Mouse (Mus musculus): ENCODE data around the gene Prss40. TPM values are rescaled to one million over a fixed set of nuclear protein-coding genes. Genes with fewer than 3 reads are reported as not detected.
"Not testable (repeated sequence)": the region's sequence is repeated elsewhere in the genome, so short reads cannot be mapped to it uniquely, and the experiment has no call there.

Gene Prss40
- polyA plus RNA-seq, 1 experiment: not detected

DNA sequence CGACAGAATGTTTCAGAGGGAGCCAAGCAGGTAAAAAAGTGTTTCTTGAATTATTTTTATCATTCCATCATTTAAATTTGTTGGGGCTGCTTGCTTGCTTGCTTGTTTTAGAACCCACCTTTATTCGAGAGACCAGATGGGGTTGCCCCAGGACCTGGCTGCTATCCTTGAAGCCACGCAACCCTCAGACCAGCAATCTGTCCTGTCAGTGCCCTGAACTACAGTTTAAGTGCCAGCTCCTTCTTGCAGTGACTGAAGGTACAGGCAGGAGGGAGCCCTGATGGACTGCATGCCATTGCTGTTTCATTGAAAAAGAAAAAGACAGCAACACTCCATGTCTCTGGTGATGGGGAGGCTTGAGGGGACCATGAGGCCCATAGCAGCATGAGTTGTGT lies 37.9 kb downstream of the Prss40 start:
- Histone ChIP-seq H3K4me3 (ENCODE audit: low read depth, low read length) (no peak overlapping the region), H3K9me3 (replicated peaks; ENCODE audit: control insufficient read depth, insufficient read depth, low read length, poor library complexity, severe bottlenecking) (0 out of 2 replicates have a peak, but pooled peaks cover 3% of the 10 kb centered on the region), H3K27ac (ENCODE audit: insufficient read depth, low read length) (no peak overlapping the region), H3K27me3 (ENCODE audit: control insufficient read depth, insufficient read depth, low read length, poor library complexity, severe bottlenecking) (no peaks in the 10 kb centered on the region), H3K9ac (ENCODE audit: low read depth, poor library complexity, severe bottlenecking) (no peak overlapping the region), H3K4me1 (ENCODE audit: control insufficient read depth, insufficient read depth, low read length) (no peaks in the 10 kb centered on the region), H3K36me3 (ENCODE audit: control insufficient read depth, insufficient read depth, low read length, poor library complexity, severe bottlenecking) (no peaks in the 10 kb centered on the region)
- no peak for TF ChIP-seq EP300 (IDR thresholded peaks at IDR 0.05; ENCODE audit: insufficient read depth, low read depth, low read length)
- TF ChIP-seq POLR2A (IDR thresholded peaks at IDR 0.05; ENCODE audit: insufficient read depth, low read length): no peak
- TF ChIP-seq CTCF (IDR thresholded peaks at IDR 0.05; ENCODE audit: low read depth, low read length): no peak

DNA sequence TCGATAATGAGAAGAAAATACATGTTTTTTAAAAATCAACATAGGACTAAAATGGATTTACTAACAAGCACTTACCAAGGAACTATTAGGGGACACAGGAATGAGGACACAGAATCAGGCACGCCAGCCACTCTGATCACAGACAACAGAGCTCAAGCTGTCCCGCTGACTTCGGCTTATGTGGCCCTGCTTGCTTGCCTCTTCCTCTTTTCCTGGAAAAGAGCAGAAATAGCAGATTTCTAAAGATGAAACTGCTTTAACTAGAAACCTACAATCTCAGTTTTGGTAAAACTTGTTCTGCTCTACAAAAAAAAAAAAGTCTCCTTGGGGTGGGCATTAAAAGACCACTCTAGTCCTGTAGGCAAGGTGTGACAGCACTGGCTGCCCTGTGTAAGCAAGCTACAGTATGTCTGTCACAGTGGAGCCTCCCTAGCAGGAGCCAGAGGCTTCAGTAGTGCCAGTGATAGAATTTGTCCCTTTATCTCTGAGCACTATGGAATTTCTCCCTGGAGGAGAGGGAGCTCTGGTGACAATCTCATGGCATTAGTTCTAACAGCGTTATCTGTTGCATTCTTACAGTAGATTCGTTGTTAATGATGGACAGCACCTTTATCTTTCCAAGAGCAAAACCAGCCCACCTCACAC lies 38.4 kb downstream of the Prss40 start:
- H3K27me3 ChIP-seq (ENCODE audit: control insufficient read depth, insufficient read depth, low read length, poor library complexity, severe bottlenecking): no peaks in the 10 kb centered on the region
- no peaks in the 10 kb centered on the region for H3K4me1 ChIP-seq (ENCODE audit: control insufficient read depth, insufficient read depth, low read length)
- no peak overlapping the region for H3K9ac ChIP-seq (ENCODE audit: low read depth, poor library complexity, severe bottlenecking)
- no peak for TF ChIP-seq CTCF (IDR thresholded peaks at IDR 0.05; ENCODE audit: low read depth, low read length)
- TF ChIP-seq POLR2A (IDR thresholded peaks at IDR 0.05; ENCODE audit: insufficient read depth, low read length): no peak
- no peak for TF ChIP-seq EP300 (IDR thresholded peaks at IDR 0.05; ENCODE audit: insufficient read depth, low read depth, low read length)
- 0 out of 2 replicates have a peak, but pooled peaks cover 3% of the 10 kb centered on the region for H3K9me3 ChIP-seq (replicated peaks; ENCODE audit: control insufficient read depth, insufficient read depth, low read length, poor library complexity, severe bottlenecking)
- no peak overlapping the region for H3K27ac ChIP-seq (ENCODE audit: insufficient read depth, low read length)
- no peaks in the 10 kb centered on the region for H3K36me3 ChIP-seq (ENCODE audit: control insufficient read depth, insufficient read depth, low read length, poor library complexity, severe bottlenecking)
- no peak overlapping the region for H3K4me3 ChIP-seq (ENCODE audit: low read depth, low read length)

DNA sequence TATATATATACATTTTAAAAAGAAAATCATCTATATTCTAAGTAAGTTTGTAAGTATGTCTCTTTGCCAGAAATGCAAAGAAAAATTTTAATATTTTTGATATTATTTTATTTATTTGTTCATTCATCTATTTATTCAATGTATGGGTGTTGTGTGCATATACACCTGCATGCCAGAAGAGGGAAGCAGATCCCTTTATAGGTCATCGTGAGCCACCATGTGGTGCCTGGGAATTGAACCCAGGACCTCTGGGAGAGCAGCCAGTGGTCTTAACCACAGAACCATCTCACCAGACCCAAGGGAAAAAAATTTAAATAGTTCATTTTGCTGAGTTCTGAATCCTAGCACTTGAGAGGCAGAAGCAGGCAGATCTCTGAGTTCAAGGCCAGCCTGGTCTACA lies 42.5 kb downstream of the Prss40 start:
- TF ChIP-seq EP300 (IDR thresholded peaks at IDR 0.05; ENCODE audit: insufficient read depth, low read depth, low read length): no peak
- TF ChIP-seq POLR2A (IDR thresholded peaks at IDR 0.05; ENCODE audit: insufficient read depth, low read length): no peak
- TF ChIP-seq CTCF (IDR thresholded peaks at IDR 0.05; ENCODE audit: low read depth, low read length): no peak
- Histone ChIP-seq H3K36me3 (ENCODE audit: control insufficient read depth, insufficient read depth, low read length, poor library complexity, severe bottlenecking) (no peaks in the 10 kb centered on the region), H3K4me1 (ENCODE audit: control insufficient read depth, insufficient read depth, low read length) (no peaks in the 10 kb centered on the region), H3K9ac (ENCODE audit: low read depth, poor library complexity, severe bottlenecking) (no peak overlapping the region), H3K9me3 (replicated peaks; ENCODE audit: control insufficient read depth, insufficient read depth, low read length, poor library complexity, severe bottlenecking) (0 out of 2 replicates have a peak, but pooled peaks cover 3% of the 10 kb centered on the region), H3K27me3 (ENCODE audit: control insufficient read depth, insufficient read depth, low read length, poor library complexity, severe bottlenecking) (no peaks in the 10 kb centered on the region), H3K27ac (ENCODE audit: insufficient read depth, low read length) (no peak overlapping the region), H3K4me3 (ENCODE audit: low read depth, low read length) (no peak overlapping the region)

DNA sequence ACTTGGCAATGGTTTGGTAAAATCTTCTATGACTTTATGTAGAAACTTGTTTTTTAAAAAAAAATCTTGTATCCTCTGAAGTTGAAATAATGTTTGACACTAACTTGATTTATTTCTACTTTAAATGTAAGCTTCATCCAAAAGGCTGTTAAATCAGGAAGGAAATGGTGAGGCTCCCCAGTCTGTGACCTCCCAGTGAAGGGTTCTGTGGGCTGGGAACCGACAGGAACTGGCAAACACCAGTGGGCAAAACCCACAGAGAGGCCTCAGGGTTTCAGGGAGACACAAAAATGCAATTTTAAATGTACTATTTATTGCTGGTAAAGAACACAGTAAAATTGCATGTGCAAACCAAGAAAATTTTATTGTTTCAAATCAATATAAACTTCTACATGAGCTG lies 42.9 kb downstream of the Prss40 start:
- H3K9me3 ChIP-seq (replicated peaks; ENCODE audit: control insufficient read depth, insufficient read depth, low read length, poor library complexity, severe bottlenecking); H3K9ac ChIP-seq (ENCODE audit: low read depth, poor library complexity, severe bottlenecking); H3K27ac ChIP-seq (ENCODE audit: insufficient read depth, low read length); H3K36me3 ChIP-seq (ENCODE audit: control insufficient read depth, insufficient read depth, low read length, poor library complexity, severe bottlenecking); H3K4me3 ChIP-seq (ENCODE audit: low read depth, low read length); H3K27me3 ChIP-seq (ENCODE audit: control insufficient read depth, insufficient read depth, low read length, poor library complexity, severe bottlenecking); H3K4me1 ChIP-seq (ENCODE audit: control insufficient read depth, insufficient read depth, low read length): not testable (repeated sequence)

DNA sequence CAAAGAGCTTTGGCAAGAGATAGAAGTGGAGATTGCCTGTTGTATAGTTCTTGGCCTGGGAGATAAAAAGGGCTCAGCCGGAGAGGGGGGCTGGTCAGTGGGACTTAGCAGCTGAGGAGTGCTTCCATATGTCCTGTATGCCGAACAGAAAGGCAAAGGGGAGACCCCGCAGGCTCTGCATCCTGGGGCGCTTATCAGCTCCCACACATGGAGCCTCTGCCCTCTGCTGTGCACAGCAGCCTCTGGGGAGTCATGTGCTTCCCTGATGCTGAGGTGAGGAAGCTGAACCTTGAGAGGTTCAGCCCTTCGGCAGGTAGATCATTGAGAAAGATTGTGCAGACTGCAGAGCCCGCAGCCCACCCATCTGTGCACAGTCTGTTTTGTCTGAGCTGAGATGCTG lies 43.4 kb downstream of the Prss40 start:
- not testable (repeated sequence) for H3K27ac ChIP-seq (ENCODE audit: insufficient read depth, low read length); H3K36me3 ChIP-seq (ENCODE audit: control insufficient read depth, insufficient read depth, low read length, poor library complexity, severe bottlenecking); H3K9ac ChIP-seq (ENCODE audit: low read depth, poor library complexity, severe bottlenecking); H3K9me3 ChIP-seq (replicated peaks; ENCODE audit: control insufficient read depth, insufficient read depth, low read length, poor library complexity, severe bottlenecking); H3K27me3 ChIP-seq (ENCODE audit: control insufficient read depth, insufficient read depth, low read length, poor library complexity, severe bottlenecking); H3K4me3 ChIP-seq (ENCODE audit: low read depth, low read length); H3K4me1 ChIP-seq (ENCODE audit: control insufficient read depth, insufficient read depth, low read length)

DNA sequence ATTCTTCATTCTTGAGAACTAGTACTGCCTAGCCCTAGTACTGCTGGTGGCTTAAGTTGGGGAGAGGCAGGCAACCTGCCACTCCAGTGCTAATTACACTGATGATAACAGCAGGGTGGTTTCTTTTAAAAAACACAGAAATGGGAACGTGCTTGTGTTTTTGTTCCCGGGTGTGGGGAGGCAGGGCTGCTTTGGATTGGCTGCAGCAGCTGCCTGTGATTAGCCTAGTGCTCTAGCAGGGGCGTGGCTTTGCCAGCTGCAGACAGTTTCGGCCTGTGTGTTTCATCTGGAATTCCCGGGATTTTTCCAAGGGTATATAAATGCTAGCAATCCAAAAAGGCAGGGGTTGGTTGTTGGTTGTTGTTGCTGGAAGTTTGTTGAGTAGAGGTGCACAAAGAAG lies 44.1 kb downstream of the Prss40 start:
- no peak overlapping the region for H3K4me3 ChIP-seq (ENCODE audit: low read depth, low read length)
- no peaks in the 10 kb centered on the region for H3K27me3 ChIP-seq (ENCODE audit: control insufficient read depth, insufficient read depth, low read length, poor library complexity, severe bottlenecking)
- H3K36me3 ChIP-seq (ENCODE audit: control insufficient read depth, insufficient read depth, low read length, poor library complexity, severe bottlenecking): no peaks in the 10 kb centered on the region
- H3K9ac ChIP-seq (ENCODE audit: low read depth, poor library complexity, severe bottlenecking): no peak overlapping the region
- 0 out of 2 replicates have a peak, but pooled peaks cover 3% of the 10 kb centered on the region for H3K9me3 ChIP-seq (replicated peaks; ENCODE audit: control insufficient read depth, insufficient read depth, low read length, poor library complexity, severe bottlenecking)
- no peak overlapping the region for H3K27ac ChIP-seq (ENCODE audit: insufficient read depth, low read length)
- TF ChIP-seq CTCF (IDR thresholded peaks at IDR 0.05; ENCODE audit: low read depth, low read length) (no peak), POLR2A (IDR thresholded peaks at IDR 0.05; ENCODE audit: insufficient read depth, low read length) (no peak), EP300 (IDR thresholded peaks at IDR 0.05; ENCODE audit: insufficient read depth, low read depth, low read length) (no peak)
- H3K4me1 ChIP-seq (ENCODE audit: control insufficient read depth, insufficient read depth, low read length): no peaks in the 10 kb centered on the region

Measured in ES-Bruce4 (cell line).